Mouse (Mus musculus) brain, embryonic 18.5 days (tissue): ENCODE measurements at regions not wholly inside any gene's neighbourhood (a gene's known extent, or its start where the extent isn't known, plus 50 kb on each side); places are given as distances from the start of the nearest gene placed in this dataset.
"Not testable (repeated sequence)": the region's sequence is repeated elsewhere in the genome, so short reads cannot be mapped to it uniquely, and the experiment has no call there.

ENCODE experiments used
- DNase-seq: peaks from one replicate; pipeline ENCODE4 v3.0.0-alpha.2; 2012; ENCODE audit warnings: low read depth, low spot score

DNA sequence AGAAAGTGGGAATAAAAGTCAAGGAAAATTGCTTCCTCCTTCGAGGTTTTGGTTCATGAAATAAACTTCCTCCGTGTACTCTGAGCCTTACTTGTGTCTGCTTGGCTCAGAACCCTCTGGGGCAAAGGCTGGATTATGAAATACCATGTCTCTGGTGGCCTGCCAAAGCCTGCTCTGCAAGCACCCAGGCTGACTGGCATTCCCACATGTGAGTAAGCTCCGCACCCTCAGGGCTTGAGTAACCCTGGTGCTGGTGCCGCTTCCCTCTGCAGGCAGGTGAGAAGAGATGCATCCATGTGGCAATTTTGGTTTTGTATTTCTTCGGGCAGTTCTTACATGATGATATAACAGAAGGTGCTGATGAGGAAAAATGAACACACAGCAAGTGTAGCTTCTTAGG lies 66.0 kb downstream of the Nr2f2 start:
- DNase-seq, result no peak

DNA sequence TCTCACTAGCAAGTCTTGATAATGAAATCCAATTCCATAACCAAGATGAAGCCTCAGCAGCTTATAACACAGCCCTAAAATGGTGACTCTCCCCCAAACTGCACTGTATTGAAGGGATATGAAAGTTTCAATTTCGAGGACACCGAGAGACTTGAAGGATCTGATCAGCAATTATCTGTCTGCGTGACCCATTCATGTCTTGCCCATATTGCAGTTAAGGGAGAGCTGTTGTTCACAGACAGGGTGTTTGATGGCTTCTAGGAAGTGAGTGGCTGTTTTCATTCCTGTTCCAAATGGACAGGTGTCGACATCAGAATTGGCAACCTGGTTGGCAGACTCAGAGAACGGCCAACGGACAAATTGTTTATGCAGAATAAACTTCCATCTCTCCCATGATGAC lies 75.1 kb downstream of the Nr2f2 start:
- no peak for DNase-seq

GRCm38 (mm10) chr7:70290733-70291320 lies 75.7 kb downstream of the Nr2f2 start:
- no peak for DNase-seq

DNA sequence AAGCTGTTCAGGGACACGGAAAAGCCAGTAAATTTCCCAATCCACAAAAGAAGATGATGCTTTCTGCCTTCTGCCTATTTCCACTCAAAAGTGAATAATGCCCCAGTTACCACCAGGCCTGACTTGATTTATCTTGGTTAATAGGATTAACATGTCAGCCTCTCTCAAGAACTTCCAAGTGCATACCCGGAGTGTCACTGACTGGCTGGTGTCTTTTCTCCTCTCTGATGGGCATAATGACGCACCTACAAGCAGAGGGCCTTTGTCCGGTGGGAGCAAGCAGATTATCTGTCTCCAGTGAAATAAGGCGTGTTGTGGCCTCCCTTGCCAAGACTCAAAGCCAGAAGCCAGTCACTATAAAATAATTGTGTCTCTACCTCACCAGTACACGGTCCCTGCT lies 76.3 kb downstream of the Nr2f2 start:
- no peak for DNase-seq

DNA sequence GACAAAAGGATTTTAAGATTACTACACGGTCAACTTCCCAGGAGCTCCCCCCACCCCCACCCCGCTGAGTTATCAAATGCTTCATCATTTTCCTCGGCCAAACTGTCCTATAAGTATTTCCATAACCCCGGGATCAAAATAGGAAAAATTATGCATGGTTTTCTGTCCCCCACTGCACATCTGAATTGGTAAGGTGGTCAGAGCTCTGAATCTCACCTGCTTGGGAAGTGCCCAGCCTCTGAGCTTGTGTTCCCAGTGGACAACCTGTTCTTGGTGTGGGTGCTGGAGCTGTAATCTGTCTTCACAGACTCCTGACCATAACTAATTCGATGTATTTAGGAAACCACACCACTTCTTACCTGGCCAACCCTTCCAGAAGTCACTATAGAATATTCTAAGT lies 77.9 kb downstream of the Nr2f2 start:
- DNase-seq, result no peak

DNA sequence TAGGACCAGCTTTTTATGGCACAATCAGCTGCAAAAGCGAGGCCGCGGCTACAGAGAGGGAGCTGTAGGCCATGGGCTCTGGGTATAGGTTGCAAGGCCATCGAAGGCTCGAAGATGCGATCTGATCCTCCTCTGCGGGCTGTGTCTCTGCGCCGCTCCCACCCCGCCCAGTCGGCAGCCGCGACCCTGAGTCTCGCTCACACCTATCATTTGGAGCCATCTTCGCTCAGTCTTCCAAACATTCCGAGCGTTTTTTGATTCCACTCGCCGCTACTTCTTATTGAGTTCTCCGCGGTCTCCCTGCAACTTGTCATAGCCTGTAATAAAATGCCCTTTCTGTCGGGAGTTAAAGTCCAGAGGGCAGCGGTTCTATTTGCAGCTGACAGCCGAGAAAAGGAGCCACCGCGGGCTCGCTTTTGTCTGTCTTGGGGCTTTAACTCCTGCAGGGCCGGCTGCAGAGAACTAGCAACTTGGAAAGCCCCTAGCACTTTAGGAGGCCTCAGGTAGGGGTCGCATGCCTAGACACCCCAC lies 78.6 kb downstream of the Nr2f2 start:
- no peak for DNase-seq

GRCm38 (mm10) chr7:70286836-70287355 lies 79.6 kb downstream of the Nr2f2 start:
- DNase-seq, result no peak

DNA sequence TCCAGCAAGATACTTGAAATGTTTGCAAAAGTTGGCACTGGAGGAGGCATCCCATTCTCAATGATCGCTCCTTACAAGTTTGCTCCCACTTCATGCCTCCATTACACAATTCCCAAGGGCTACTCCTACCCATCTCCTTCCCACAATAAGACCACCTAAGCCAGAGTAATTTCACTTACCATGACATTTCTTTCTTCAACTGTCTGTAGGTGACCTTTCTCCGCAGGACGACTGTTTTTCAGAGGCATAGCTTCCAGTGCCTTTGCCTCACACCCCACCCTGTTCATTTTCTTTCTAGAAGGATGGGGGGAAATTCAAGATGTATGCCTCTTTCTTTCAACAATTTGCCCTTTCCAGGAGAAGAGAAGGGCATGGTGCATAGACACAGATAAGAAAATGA lies 81.2 kb downstream of the Nr2f2 start:
- DNase-seq, result no peak

DNA sequence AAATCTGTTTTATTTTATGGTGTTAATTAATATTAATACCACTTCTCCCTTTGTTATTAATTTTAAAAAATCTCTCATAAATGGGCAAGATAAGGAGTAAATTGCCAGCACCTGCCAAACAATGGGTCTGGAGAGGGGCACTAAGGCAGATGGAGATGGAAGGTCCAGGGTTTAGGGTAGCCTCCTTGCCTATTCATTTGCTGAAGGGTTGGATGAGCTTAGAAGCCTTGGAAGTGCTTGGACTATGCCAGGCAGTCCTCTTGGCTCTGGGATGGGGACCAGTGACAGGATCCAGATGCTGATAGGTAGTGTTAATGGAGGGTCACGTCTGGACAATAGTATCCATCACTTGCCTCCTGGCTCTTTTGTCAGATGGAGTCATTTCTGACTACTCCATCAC lies 82.7 kb downstream of the Nr2f2 start:
- DNase-seq, result no peak

DNA sequence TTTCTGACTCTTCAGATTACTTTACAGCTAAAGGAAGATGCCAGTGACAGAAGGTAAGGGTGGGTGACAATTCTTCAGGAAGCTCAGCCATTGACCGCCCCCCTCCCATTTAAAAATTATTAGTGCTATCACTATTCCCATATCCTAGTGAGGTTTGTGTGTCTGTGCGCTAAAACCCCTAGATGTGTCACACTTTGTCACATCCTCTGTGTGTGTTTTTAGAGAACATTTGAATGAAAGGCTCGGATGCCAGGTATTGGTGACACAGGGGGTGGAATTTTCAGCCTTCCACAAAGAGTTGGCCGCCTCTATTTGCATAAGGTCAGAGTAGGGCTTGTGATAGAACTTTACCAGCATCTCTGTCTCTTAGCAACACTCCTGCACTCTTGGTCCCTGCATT lies 83.4 kb downstream of the Nr2f2 start:
- DNase-seq, result no peak

DNA sequence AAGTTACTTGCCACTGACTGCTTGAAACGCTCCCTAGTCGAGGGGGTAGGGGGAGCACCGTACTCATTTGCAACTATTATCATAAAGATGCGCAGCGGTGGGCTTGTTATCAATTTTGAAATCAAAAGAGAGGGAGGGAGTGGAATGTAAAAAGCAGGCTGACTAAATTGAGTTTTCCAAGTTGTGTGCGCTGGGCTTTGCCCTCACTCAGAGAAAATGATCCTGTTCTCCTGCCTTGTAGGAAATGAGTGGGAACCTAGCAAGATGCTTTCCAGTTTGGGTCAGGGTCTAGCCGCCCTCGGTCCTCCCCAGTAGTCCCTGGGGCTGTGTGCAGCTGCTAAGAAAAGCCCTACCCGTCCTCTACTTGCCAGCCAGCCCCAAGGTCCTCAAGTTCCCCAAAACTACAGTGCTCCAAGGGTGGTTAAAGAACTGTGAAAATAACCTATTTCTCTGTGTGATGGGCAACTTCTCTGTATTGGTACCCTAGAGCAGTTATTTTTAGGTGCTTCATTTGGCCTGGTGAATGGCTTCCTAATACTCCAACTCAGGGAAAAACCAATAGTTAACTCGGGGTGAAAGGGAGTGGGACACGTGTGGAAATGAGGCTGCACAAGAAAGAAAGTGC lies 84.5 kb downstream of the Nr2f2 start:
- DNase-seq, result no peak

DNA sequence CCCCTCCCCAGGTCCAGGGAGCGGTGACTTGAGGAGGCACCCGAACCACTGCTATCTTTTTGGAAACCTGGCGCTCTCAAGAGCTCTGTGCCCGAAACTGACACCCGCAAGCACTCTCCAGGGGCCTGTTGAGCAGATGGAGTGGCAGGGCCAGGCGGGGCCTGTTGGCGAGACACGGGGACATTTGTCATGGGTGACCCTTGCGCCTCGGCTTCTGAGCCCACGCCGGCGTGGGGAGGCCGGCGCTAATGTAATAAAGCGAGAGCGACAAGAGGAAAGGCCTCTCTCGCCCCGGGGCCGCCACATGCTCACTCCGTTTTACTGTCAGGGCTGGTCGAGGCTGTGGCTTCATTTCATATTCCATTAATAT lies 85.2 kb downstream of the Nr2f2 start:
- DNase-seq, result no peak

DNA sequence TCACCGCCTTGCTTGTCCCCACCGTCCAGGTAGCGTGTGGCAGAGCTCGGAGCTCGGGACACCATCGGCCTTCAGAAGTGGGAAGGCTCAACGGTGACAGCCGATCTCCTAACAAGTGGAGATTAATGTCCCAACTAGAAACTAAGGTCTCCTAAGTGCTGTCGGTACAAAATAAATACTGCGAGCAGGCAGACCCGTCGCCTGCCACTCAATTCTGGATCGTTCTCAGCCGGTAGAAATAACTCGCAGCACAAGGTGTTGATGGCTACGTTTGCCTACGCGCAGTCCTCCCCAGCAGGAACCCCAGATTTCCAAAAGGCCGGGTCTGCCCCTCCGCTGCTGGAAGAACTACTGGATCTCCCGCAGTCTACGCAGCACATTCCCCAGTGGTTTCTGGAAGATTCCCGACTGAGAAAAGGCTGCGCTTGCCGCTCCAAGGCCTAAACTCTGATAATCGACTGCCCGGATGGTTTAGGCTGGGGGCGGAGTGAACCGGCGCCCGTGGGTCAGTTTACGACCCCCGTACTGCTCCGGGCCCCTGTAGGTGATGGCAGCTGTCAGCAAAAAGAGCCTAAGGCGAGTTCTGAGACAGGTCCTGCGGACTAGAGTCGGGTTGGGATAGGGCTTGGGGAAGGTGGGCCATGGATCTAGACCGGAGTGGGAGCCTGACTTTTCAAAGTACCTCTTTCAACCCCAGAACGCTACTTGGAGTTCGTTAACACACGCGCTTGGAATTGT lies 85.7 kb downstream of the Nr2f2 start:
- DNase-seq, result no peak

DNA sequence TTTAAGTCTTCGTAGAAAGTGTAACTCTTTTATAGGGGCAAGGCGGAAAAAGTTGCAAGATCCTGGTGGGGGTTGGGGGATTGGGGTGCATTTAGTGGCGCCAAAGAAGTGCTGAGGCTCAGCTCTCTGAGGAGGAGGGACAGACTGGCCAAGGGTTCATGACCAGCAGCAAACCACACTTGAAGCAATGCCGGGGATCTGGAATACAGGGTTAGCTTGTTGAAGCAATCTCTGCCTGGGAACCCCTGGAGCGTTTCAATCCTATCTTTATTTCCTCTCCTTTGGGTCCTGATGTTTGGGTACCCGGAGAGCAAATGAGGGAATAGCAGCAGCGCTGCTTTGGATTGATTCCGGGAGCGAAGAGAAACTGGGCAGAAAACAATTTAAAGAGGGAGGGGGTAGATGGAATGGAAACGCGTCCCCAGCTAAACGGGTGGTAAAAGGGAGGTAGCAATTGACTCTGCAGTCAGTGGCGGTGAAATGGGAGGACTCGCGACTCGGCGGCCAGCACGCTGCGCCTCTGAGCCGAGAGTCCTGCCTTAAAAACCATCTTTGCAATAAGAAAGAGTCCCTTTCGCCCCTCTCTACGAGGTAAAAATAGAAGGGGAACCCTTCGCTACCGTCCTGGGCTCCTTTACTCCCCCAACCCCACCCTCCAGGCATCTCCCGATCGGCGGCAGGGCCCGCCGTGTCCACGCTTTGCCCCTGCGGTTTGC lies 86.5 kb downstream of the Nr2f2 start:
- DNase-seq, result no peak

DNA sequence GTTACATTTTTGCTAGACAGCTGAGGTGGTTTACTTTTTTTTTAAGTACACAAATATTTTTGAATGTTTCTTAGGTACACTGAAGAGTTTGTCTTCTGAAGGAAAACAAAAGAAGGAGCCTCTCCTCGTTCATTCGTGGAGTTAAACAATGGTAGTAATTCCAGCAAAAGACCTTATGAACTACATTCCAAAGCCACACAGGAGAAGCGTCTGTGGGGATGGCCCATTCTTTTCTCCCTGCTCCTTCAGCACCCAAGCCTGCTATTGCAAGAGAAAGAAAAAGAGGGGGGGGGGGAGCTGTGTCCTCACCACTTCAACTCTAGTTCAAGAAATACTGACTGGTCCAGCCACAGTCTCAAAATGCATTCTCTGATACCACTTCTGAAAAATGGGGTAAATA lies 87.4 kb downstream of the Nr2f2 start:
- no peak for DNase-seq

DNA sequence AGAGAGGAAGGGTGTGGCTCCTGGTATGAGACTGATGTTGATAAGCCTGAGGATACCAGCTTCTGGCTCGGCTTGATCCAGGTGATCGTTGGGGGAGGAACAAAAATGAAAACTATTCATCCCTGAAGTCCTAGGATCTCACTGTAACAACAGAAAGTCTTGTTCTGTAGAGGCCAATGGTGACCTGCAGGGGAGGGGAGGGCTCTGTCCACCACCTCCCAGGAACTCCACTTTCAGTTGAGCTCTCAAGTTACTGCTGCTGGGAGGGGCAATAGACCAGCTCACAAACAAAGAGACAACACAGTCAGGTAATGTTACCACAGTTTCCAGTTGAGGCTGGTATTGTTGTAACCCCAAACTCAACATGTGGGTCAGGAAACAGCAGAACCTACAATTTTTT lies 90.5 kb downstream of the Nr2f2 start:
- no peak for DNase-seq

DNA sequence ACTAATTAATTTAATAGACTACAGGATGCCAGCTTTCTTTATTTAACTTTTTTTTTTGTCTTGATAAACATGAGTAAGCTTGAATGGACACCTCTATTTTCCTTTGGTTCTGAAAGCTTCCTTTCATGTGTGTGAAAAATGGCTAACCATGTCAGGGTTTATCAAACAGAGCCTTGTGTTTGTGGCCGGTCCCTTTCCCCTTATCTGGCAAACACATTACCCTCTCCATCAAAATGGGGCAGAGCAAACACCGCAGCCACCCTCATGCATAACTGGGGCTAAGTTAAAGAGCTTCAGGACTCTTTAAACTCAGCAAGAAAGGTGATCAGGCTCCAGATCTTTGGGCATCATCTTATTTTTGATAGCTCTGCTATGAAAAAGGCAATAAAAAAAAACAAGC lies 92.2 kb downstream of the Nr2f2 start:
- no peak for DNase-seq

GRCm38 (mm10) chr7:70267075-70267474 lies 99.5 kb downstream of the Nr2f2 start:
- DNase-seq, result no peak

DNA sequence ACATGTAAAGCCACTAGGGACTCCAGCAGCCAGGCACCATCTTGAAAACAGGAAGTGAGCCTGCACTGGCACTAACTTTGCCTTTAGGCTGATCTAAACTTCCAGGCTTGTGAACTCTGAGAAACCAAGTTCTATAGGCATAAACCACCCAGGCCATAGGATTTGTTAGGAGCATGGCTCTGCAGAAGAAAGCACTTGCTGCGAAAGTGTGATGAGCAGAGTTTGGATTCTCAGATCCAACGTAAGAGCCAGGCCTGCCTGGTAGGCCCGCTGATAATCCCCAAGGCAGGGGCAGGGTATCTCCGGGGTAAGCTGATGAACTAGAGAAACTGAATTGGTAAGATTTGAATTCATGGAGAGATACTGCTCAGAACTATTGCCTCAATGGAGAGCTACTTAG lies 109.7 kb downstream of the Nr2f2 start:
- DNase-seq, result no peak

DNA sequence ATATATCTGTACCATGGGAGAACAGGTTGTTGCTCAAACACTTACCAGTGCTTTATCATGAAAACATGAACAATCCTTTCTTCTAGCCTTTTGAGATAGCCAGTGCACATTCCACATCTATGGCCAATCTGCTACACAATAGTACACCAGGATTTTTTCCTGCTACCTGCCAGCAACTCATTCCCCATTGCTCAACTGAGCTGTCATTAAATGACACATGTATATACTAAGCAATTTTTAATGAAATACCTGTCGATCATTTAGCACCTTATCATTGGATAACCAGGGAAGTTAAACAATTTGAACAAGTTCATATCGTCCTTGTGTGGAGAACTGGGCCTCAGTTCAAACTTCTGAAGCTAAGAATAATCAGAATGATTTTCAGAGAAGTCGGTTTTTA lies 111.5 kb downstream of the Nr2f2 start:
- DNase-seq, result no peak

- no peak for DNase-seq
These were observed 113.3 kb downstream of the Nr2f2 start for GRCm38 (mm10) chr7:70253275-70253674.

DNA sequence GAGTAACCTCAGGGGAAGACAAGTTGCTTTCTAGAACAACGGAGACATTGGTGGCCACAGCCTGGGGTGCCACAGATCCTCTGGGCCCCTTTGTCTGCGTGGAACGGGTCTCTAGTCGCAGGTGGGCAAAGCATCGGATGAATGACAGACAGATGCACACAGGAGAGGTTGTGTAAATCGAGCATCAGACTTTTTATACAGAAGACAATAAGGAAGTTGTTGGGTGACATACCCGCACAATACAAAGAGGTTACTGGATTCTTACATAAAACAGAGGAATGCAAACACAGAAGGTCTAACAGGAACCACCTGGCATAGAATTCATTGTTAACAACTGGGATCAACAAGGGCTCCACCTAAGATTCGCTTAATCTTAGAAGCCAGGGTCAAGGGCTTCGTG lies 127.5 kb downstream of the Nr2f2 start:
- not testable (repeated sequence) for DNase-seq
